Mouse (Mus musculus): ENCODE measurements around the gene Inhbb. TPM values are rescaled to one million over a fixed set of nuclear protein-coding genes. Genes with fewer than 3 reads are reported as not detected.

Gene Inhbb
- polyA plus RNA-seq, 1 experiment from 2014 or later, result 2.7 TPM

DNA sequence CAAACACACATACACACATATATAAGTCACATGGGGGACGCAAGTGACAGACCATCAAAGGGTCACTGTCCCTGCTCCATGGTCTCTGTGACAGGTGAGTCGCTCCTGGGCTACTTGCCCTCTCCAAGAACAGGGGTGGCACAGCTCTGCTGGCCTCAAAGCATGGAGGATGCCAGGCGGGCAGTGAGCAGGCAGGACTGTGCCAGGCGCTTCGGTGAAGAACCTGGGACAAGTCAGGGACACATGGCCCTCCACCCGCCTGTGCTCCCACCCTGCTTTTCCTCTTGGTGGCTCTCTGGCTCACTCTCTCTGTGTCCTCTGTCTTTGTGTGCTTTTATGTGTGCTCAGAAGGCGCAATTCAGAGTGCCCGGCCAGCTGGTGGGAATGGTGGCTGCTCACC is 5.4 kb downstream of the Inhbb start:
- Histone ChIP-seq H3K27me3 (peaks cover 75% of the 10 kb centered on the region), H3K36me3 (no peaks in the 10 kb centered on the region), H3K27ac (no peak overlapping the region), H3K9me3 (no peaks in the 10 kb centered on the region), H3K4me2 (no peak overlapping the region), H3K4me1 (replicated peaks) (peaks cover 51% of the 10 kb centered on the region), H3K9ac (no peak overlapping the region), H3K4me3 (no peak overlapping the region)
- 64% methylated on average over 8 of the region's 8 CpGs for whole genome bisulfite sequencing
- ATAC-seq (ENCODE audit: low FRiP score), result no peak

- no peak overlapping the region for H3K9ac ChIP-seq
- no peak overlapping the region for H3K27ac ChIP-seq
- no peak overlapping the region for H3K4me2 ChIP-seq
- H3K9me3 ChIP-seq, result no peaks in the 10 kb centered on the region
- no peaks in the 10 kb centered on the region for H3K36me3 ChIP-seq
- no peak overlapping the region for H3K4me3 ChIP-seq
- peaks cover 75% of the 10 kb centered on the region for H3K27me3 ChIP-seq
- ATAC-seq (ENCODE audit: low FRiP score), result no peak
- WGBS, result 63% methylated on average over 7 of the region's 7 CpGs
- H3K4me1 ChIP-seq (replicated peaks), result peaks cover 47% of the 10 kb centered on the region
Measured at GRCm38 (mm10) chr1:119416177-119416576, 5.9 kb downstream of the Inhbb start.

GRCm38 (mm10) chr1:119415151-119415550 is 6.9 kb downstream of the Inhbb start:
- H3K36me3 ChIP-seq, result no peaks in the 10 kb centered on the region
- no peak overlapping the region for H3K4me3 ChIP-seq
- 83% methylated on average over 8 of the region's 8 CpGs for WGBS
- ATAC-seq (ENCODE audit: low FRiP score), result no peak
- peaks cover 39% of the 10 kb centered on the region for H3K4me1 ChIP-seq (replicated peaks)
- peaks cover 72% of the 10 kb centered on the region for H3K27me3 ChIP-seq
- no peaks in the 10 kb centered on the region for H3K9me3 ChIP-seq
- no peak overlapping the region for H3K27ac ChIP-seq
- no peak overlapping the region for H3K4me2 ChIP-seq
- H3K9ac ChIP-seq, result no peak overlapping the region

DNA sequence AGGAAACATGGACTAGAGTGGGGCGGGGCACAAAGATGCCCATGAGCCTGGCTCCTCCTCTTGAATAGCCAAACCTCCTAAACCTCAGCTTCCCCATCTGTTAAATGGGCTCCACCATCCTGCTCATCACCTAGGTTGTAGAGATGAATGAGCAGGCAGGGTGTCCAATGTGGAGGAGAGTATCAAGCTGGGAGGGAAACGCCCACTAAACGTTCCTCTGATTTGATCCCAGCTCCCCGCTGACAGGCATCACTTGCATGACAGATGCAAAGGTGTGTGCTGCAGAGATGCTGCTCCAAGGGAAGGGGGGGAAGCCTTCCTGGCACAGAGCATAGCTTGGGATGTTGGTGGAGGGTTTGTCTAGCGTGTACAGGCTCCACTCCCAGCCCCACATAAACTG is 11.4 kb downstream of the Inhbb start:
- Histone ChIP-seq H3K9ac (no peak overlapping the region), H3K27me3 (peaks cover 35% of the 10 kb centered on the region), H3K4me3 (no peak overlapping the region), H3K4me2 (no peak overlapping the region), H3K27ac (no peak overlapping the region), H3K4me1 (replicated peaks) (peaks cover 20% of the 10 kb centered on the region), H3K36me3 (no peaks in the 10 kb centered on the region), H3K9me3 (no peaks in the 10 kb centered on the region)
- whole genome bisulfite sequencing, result 79% methylated on average over 5 of the region's 5 CpGs
- ATAC-seq (ENCODE audit: low FRiP score), result no peak

DNA sequence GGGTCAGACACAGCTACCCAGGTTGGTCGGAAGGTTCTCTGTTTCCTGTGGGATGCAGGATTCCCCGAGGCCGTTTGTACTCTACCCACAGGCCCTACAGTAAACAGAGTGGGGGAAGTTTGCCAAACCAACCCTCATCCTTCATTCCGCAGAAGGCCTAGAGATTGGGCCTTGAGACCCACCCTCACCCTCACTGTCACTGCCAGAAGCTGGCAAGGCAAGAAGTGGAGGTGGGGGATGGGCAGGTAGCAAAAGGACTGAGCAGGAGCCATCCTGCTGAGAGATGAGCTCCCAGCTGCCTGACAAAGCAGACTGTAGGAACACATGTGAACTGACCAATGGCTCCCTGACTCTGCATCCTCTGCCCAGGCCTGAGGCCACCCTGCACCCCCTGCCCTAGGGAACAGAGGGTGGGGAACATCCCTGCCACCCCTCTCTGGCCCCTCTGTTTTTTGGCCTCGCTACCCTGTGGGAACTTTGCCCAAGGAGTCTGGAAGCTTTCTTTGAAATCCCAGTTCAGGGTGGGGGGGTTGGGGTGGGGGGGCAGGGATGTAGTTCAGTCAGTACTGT is 12.4 kb downstream of the Inhbb start:
- peak; percentile 27; the same call in 1 of the 2 replicates for ATAC-seq (ENCODE audit: low FRiP score)
- Histone ChIP-seq H3K27ac (no peak overlapping the region), H3K4me1 (replicated peaks) (peaks cover 23% of the 10 kb centered on the region), H3K9me3 (no peaks in the 10 kb centered on the region), H3K36me3 (no peaks in the 10 kb centered on the region), H3K4me2 (no peak overlapping the region), H3K9ac (no peak overlapping the region), H3K4me3 (no peak overlapping the region), H3K27me3 (peaks cover 34% of the 10 kb centered on the region)
- WGBS, result 58% methylated on average over 5 of the region's 5 CpGs

- H3K36me3 ChIP-seq, result no peaks in the 10 kb centered on the region
- no peak overlapping the region for H3K9ac ChIP-seq
- ATAC-seq (ENCODE audit: low FRiP score), result no peak
- H3K4me2 ChIP-seq, result no peak overlapping the region
- H3K4me1 ChIP-seq (replicated peaks), result peaks cover 27% of the 10 kb centered on the region
- WGBS, result 74% methylated on average over 7 of the region's 7 CpGs
- H3K9me3 ChIP-seq, result no peaks in the 10 kb centered on the region
- H3K27ac ChIP-seq, result no peak overlapping the region
- H3K27me3 ChIP-seq, result peaks cover 34% of the 10 kb centered on the region
- no peak overlapping the region for H3K4me3 ChIP-seq
Measured at GRCm38 (mm10) chr1:119409106-119409505, 12.9 kb downstream of the Inhbb start.

- peaks cover 27% of the 10 kb centered on the region for H3K4me1 ChIP-seq (replicated peaks)
- no peak overlapping the region for H3K4me2 ChIP-seq
- 15% methylated on average over 6 of the region's 6 CpGs for WGBS
- H3K36me3 ChIP-seq, result no peaks in the 10 kb centered on the region
- peaks cover 21% of the 10 kb centered on the region for H3K27me3 ChIP-seq
- no peaks in the 10 kb centered on the region for H3K9me3 ChIP-seq
- no peak overlapping the region for H3K27ac ChIP-seq
- no peak overlapping the region for H3K9ac ChIP-seq
- H3K4me3 ChIP-seq, result no peak overlapping the region
- peak; percentile 55 for ATAC-seq (ENCODE audit: low FRiP score)
Measured at GRCm38 (mm10) chr1:119407691-119408315, 14.2 kb downstream of the Inhbb start.

DNA sequence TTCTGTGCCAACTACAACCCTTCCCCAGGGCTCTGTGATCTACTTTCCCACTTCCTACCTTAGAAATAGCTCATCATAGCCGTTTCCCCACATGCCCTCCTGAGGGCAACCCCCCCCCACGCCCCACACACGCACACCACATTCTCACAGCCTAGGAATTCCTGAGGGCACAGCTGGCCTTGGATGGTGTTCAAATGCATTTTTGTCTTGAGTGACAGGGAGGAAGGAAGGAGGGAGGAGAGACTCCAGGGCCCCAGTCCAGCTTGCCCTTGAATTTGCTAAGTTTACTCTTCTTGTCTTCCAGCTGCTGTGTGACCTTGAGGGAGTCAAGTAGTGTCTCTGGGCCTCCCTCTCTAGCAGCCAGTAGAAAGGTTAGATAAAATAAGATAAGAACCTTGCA is 17.2 kb downstream of the Inhbb start:
- WGBS, result 44% methylated on average over 3 of the region's 3 CpGs

DNA sequence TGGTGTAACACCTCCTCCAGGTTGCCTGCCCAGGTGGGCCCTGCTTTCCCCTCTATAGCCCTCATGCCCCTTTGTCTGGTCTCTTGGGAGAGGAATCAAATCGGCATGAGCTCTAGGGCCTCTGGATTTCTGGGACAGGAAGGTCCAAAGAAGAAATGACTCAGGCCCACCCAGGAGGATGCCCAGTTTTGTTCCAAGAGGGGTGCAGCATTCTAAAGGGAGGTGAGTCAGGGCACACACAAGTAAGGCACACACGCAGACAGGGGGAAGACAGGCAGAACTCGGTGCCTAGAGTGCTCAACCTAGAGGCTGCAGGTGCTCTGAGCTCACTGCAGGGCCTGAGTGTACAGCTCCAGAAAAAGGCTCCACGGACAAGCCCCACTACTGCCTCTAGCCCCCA is 17.7 kb downstream of the Inhbb start:
- Histone ChIP-seq H3K27me3 (peaks cover 15% of the 10 kb centered on the region), H3K9me3 (no peaks in the 10 kb centered on the region), H3K27ac (no peak overlapping the region), H3K9ac (no peak overlapping the region), H3K4me2 (no peak overlapping the region), H3K4me3 (no peak overlapping the region), H3K4me1 (replicated peaks) (peaks cover 16% of the 10 kb centered on the region), H3K36me3 (no peaks in the 10 kb centered on the region)
- no peak for ATAC-seq (ENCODE audit: low FRiP score)
- WGBS, result 89% methylated on average over 4 of the region's 4 CpGs

More for the DNA sequence above, 17.2 kb downstream of the Inhbb start:
- no peak overlapping the region for H3K4me2 ChIP-seq
- no peaks in the 10 kb centered on the region for H3K36me3 ChIP-seq
- H3K9ac ChIP-seq, result no peak overlapping the region
- no peak for ATAC-seq (ENCODE audit: low FRiP score)
- H3K4me1 ChIP-seq (replicated peaks), result peaks cover 21% of the 10 kb centered on the region
- H3K4me3 ChIP-seq, result no peak overlapping the region
- H3K27ac ChIP-seq, result no peak overlapping the region
- peaks cover 12% of the 10 kb centered on the region for H3K27me3 ChIP-seq
- H3K9me3 ChIP-seq, result no peaks in the 10 kb centered on the region

DNA sequence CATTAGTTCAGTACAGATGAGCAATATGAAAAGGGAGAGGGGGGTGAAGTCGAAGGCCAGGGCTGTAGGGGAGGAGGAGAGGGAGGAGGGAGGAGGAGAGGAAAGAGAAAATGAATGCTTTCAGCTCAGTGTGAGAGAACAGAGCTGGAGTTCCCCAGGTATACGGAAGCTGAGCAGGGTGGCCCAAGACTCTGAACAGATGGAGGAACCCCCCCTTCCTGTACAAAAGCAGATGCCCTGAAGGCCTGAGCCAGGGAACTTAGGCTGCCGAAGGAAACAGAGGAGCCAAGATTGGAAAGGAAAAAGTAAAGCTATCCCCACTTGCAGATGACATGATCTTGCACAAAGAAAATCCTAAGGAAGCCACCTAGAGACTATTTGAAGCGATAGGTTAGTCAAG is 20.8 kb downstream of the Inhbb start:
- Histone ChIP-seq H3K4me2 (no peak overlapping the region), H3K4me3 (no peak overlapping the region), H3K27ac (no peak overlapping the region), H3K4me1 (replicated peaks) (peaks cover 7% of the 10 kb centered on the region; the same call in 1 of the 2 replicates), H3K9ac (no peak overlapping the region), H3K27me3 (peaks cover 12% of the 10 kb centered on the region; the same call in 1 of the 2 replicates), H3K36me3 (no peaks in the 10 kb centered on the region), H3K9me3 (no peaks in the 10 kb centered on the region)
- WGBS, result 56% methylated on average over 4 of the region's 4 CpGs
- no peak for ATAC-seq (ENCODE audit: low FRiP score)

DNA sequence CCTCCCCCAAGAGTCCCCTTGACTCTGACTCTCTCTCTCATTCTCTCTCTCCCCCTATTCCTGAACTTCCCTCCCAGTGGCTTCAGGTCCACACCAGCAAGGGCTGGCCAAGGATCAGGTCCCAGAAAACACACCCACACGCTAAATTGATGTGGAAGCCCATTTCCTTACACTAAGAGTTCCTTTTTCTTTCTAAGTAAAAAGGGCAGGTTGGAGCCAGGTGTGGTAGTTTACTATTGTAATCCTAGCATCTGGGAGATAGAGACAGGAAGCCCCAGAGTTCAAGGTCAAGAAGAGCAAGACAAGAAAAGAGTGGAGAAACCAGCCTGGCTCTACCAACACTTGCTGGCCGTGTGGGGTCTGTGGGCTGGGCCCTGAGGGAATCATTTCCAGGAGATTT is 23.4 kb downstream of the Inhbb start:
- H3K36me3 ChIP-seq, result no peaks in the 10 kb centered on the region
- H3K27me3 ChIP-seq, result 0 out of 2 replicates have a peak, but pooled peaks cover 6% of the 10 kb centered on the region
- H3K4me2 ChIP-seq, result no peak overlapping the region
- H3K27ac ChIP-seq, result no peak overlapping the region
- H3K4me1 ChIP-seq (replicated peaks), result no peaks in the 10 kb centered on the region
- ATAC-seq (ENCODE audit: low FRiP score), result no peak
- WGBS, result 74% methylated on average over 2 of the region's 2 CpGs
- H3K9ac ChIP-seq, result no peak overlapping the region
- no peak overlapping the region for H3K4me3 ChIP-seq
- H3K9me3 ChIP-seq, result no peaks in the 10 kb centered on the region

- H3K36me3 ChIP-seq, result no peaks in the 10 kb centered on the region
- no peak overlapping the region for H3K4me3 ChIP-seq
- H3K4me1 ChIP-seq (replicated peaks), result no peaks in the 10 kb centered on the region
- WGBS, result 80% methylated on average over 7 of the region's 7 CpGs
- H3K27ac ChIP-seq, result no peak overlapping the region
- H3K9ac ChIP-seq, result no peak overlapping the region
- no peak overlapping the region for H3K4me2 ChIP-seq
- no peak for ATAC-seq (ENCODE audit: low FRiP score)
- 0 out of 2 replicates have a peak, but pooled peaks cover 6% of the 10 kb centered on the region for H3K27me3 ChIP-seq
- H3K9me3 ChIP-seq, result no peaks in the 10 kb centered on the region
Measured at GRCm38 (mm10) chr1:119397839-119398238, 24.2 kb downstream of the Inhbb start.

DNA sequence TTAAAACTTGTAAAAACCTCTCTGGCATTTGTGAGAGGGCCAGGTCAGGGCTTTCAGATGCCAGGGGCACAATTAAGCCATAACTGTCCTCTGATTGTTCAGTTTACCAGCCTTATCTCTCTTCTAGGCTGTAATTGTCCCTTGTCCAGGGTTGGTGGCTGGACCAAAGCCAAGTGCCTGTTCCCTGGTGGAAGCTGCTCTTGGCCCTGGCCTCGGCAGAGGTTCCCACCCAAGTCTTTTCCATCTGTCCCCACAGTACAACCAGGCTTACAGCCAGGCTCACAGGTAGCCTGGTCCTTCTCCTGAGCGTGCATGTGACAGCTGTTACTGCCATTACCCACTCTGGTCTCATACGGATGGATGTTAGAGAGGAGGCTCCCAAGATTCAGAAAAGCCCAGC is 30.7 kb downstream of the Inhbb start:
- Histone ChIP-seq H3K9me3 (no peaks in the 10 kb centered on the region), H3K27me3 (no peaks in the 10 kb centered on the region), H3K27ac (no peak overlapping the region), H3K4me3 (no peak overlapping the region), H3K36me3 (no peaks in the 10 kb centered on the region), H3K9ac (no peak overlapping the region), H3K4me1 (replicated peaks) (peaks cover 30% of the 10 kb centered on the region), H3K4me2 (no peak overlapping the region)
- no peak for ATAC-seq (ENCODE audit: low FRiP score)
- 57% methylated on average over 3 of the region's 3 CpGs for WGBS
